Mouse (Mus musculus) myocyte (in vitro differentiated cells): ENCODE measurements at regions not wholly inside any gene's neighbourhood (a gene's known extent, or its start where the extent isn't known, plus 50 kb on each side); places are given as distances from the start of the nearest gene placed in this dataset.

ENCODE experiments used
- MAX ChIP-seq: IDR thresholded peaks from one replicate; pipeline ENCODE4 v1.6.1; 2011; ENCODE audit warnings: low read depth, mild to moderate bottlenecking, control low read depth
- MYOD1 ChIP-seq, 3 experiments: IDR thresholded peaks; one replicate each; pipeline ENCODE4 v1.6.1; 2011; ENCODE audit warnings: control low read depth in 2 of 3, low read depth in 2 of 3, mild to moderate bottlenecking in 2 of 3, moderate library complexity in 1 of 3; ENCODE audit not compliant: insufficient read length in 2 of 3, control insufficient read depth in 1 of 3
- POLR2A ChIP-seq: IDR thresholded peaks from one replicate; pipeline ENCODE4 v1.6.1; 2011; ENCODE audit warnings: low read depth, mild to moderate bottlenecking, control low read depth, moderate library complexity; ENCODE audit not compliant: insufficient read length
- POLR2AphosphoS2 ChIP-seq: IDR thresholded peaks from one replicate; pipeline ENCODE4 v1.6.1; 2011; ENCODE audit warnings: low read depth, control low read depth; ENCODE audit not compliant: insufficient read length
- TCF3 ChIP-seq: IDR thresholded peaks from one replicate; pipeline ENCODE4 v1.6.1; 2011; ENCODE audit warnings: low read depth, control low read depth; ENCODE audit not compliant: insufficient read length

DNA sequence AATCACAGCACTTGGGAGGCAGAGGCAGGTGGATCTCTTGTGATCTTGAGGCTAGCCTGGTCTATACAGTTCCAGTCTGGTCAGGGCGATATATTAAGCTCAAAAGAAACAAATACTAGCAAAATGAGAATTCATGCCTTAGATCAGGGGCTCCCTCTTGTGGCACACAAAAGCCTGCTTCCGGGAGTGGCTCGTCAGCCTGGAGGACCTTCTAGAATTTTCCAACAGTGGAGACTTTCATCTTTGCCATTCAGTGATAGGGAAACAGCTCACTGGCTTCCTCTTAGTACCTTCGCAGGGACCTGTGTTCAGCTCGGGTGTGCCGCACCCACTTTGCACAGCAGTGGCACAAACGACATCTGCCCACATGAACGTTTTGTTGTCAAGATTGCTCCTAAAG lies 217.5 kb upstream of the Klf14 start:
- TF ChIP-seq TCF3 (no peak), MYOD1 (IDR thresholded peaks at IDR 0.05; ENCODE audit: control insufficient read depth in 1 of 3, insufficient read length in 2 of 3, low read depth in 2 of 3) (no peak), POLR2AphosphoS2 (no peak), POLR2A (no peak), MAX (no peak)
